Mouse (Mus musculus) small intestine, adult 2 months (tissue): Measurements from ENCODE around the gene Cenpm. TPM values are rescaled to one million over a fixed set of nuclear protein-coding genes. Genes with fewer than 3 reads are reported as not detected.

Experiments used
- H3K27ac ChIP-seq: fragments of 200-500 bp; 2 replicates; pipeline ENCODE4 v1.5.1; 2012; ENCODE audit warnings: low read depth, low read length, control low read depth, inconsistent platforms; ENCODE audit not compliant: insufficient read depth
- H3K27me3 ChIP-seq: fragments of 200-500 bp; 2 replicates; pipeline ENCODE4 v1.6.1; 2012; ENCODE audit warnings: mild to moderate bottlenecking, moderate library complexity, low read length, inconsistent platforms; ENCODE audit not compliant: control insufficient read depth, insufficient read depth
- H3K36me3 ChIP-seq: fragments of 200-500 bp; 2 replicates; pipeline ENCODE4 v1.6.1; 2012; ENCODE audit warnings: mild to moderate bottlenecking, low read length, control low read depth, inconsistent platforms; ENCODE audit not compliant: control insufficient read depth, insufficient read depth
- H3K4me1 ChIP-seq: fragments of 200-500 bp; 2 replicates; pipeline ENCODE4 v1.6.1; 2012; ENCODE audit warnings: low read length, inconsistent platforms, mixed read lengths; ENCODE audit not compliant: control insufficient read depth, insufficient read depth, insufficient read length
- H3K4me3 ChIP-seq: fragments of 200-500 bp; 2 replicates; pipeline ENCODE4 v1.5.1; 2012; ENCODE audit warnings: low read depth, mild to moderate bottlenecking, control low read depth, inconsistent platforms, low read length, moderate library complexity
- CTCF ChIP-seq: fragments of 200-500 bp; IDR thresholded peaks from 2 replicates; pipeline ENCODE4 v1.5.1; 2012; ENCODE audit warnings: low read depth, mild to moderate bottlenecking, control low read depth, inconsistent platforms, low read length, moderate library complexity, mixed read lengths; ENCODE audit not compliant: insufficient replicate concordance, insufficient read length; ENCODE audit errors: extremely low read depth
- POLR2A ChIP-seq: fragments of 200-500 bp; IDR thresholded peaks from 2 replicates; pipeline ENCODE4 v1.6.1; 2012; ENCODE audit warnings: low read depth, mild to moderate bottlenecking, control low read depth, inconsistent platforms, low read length, moderate library complexity
- WGBS: fragments of 180-500 bp; shearing (Covaris S2); methylation state at CpG from one replicate; pipeline ENCODE4 v1.1.7; 2018; 5-methylcytosine and 5-hydroxymethylcytosine counted together
- polyA plus RNA-seq: library from polyadenylated mRNA; depleted of rRNA; stranded (reverse); fragments of >200 nt; gene quantifications from 2 replicates; pipeline ENCODE4 v1.2.3, GENCODE M21; 2012

Cenpm gene
- polyA plus RNA-seq, 1 experiment, result 16.4 TPM

- TF ChIP-seq POLR2A (no peak), CTCF (no peak)
Measured at GRCm38 (mm10) chr15:82202086-82202485, 42.5 kb downstream of the Cenpm start.

DNA sequence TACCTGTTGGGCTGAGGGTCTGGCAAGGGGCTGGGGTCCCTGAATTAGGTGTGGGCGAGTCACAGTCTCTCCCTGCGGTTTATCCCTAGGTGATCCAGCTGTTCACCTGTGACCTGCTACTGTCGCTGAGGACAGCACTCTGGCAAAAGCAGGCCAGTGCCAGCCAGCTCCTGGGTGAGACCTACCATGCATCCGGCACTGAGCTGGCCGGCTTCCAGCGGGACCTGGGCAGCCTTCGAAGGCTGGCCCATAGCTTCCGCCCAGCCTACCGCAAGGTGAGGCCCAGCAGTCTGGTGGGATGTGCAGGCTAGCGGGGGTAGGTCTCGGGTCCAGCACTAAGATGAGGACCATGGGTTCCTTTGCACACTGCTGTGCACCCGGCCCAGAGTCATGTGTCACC lies 45.0 kb downstream of the Cenpm start:
- no peaks in the 10 kb centered on the region for H3K27me3 ChIP-seq
- H3K36me3 ChIP-seq, result peaks cover 88% of the 10 kb centered on the region
- TF ChIP-seq POLR2A (no peak), CTCF (no peak)
- no peak overlapping the region for H3K4me3 ChIP-seq
- H3K4me1 ChIP-seq, result no peaks in the 10 kb centered on the region
- 87% methylated on average over 12 of the region's 12 CpGs for WGBS
- H3K27ac ChIP-seq, result no peak overlapping the region

More at GRCm38 (mm10) chr15:82202086-82202485, 42.5 kb downstream of the Cenpm start:
- WGBS, result 86% methylated on average over 6 of the region's 6 CpGs
- Histone ChIP-seq H3K27me3 (no peaks in the 10 kb centered on the region), H3K4me1 (no peaks in the 10 kb centered on the region), H3K27ac (no peak overlapping the region), H3K36me3 (peaks cover 81% of the 10 kb centered on the region), H3K4me3 (no peak overlapping the region)

DNA sequence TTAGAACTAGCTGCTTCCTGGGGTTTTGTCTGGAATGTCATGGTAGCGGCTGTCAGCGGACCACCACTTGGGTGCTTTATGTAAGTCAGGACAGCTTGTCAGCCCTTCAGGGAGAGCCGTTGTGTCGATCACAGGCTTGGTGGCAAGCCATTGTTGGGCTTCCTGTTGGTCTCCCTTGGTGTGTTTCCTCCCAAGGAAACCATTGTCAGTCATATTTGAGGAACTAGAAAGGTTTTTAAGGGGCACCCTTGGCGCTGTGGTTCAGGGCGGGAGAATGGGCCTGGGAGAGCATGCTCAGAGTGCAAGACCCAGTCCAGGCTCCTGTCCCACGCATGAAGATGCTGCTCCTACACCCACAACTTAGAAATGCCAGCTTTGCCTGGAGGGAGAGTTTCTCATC lies 46.2 kb downstream of the Cenpm start:
- no peak overlapping the region for H3K27ac ChIP-seq
- H3K36me3 ChIP-seq, result peaks cover 90% of the 10 kb centered on the region
- no peaks in the 10 kb centered on the region for H3K27me3 ChIP-seq
- 75% methylated on average over 7 of the region's 7 CpGs for WGBS
- H3K4me1 ChIP-seq, result no peaks in the 10 kb centered on the region
- H3K4me3 ChIP-seq, result no peak overlapping the region
- TF ChIP-seq POLR2A, result no peak
- no peak for TF ChIP-seq CTCF

GRCm38 (mm10) chr15:82197937-82198336 lies 46.6 kb downstream of the Cenpm start:
- no peaks in the 10 kb centered on the region for H3K4me1 ChIP-seq
- no peak overlapping the region for H3K4me3 ChIP-seq
- peaks cover 90% of the 10 kb centered on the region for H3K36me3 ChIP-seq
- no peak overlapping the region for H3K27ac ChIP-seq
- no peaks in the 10 kb centered on the region for H3K27me3 ChIP-seq
- TF ChIP-seq POLR2A, result no peak
- no peak for TF ChIP-seq CTCF
- WGBS, result 90% methylated on average over 11 of the region's 11 CpGs

DNA sequence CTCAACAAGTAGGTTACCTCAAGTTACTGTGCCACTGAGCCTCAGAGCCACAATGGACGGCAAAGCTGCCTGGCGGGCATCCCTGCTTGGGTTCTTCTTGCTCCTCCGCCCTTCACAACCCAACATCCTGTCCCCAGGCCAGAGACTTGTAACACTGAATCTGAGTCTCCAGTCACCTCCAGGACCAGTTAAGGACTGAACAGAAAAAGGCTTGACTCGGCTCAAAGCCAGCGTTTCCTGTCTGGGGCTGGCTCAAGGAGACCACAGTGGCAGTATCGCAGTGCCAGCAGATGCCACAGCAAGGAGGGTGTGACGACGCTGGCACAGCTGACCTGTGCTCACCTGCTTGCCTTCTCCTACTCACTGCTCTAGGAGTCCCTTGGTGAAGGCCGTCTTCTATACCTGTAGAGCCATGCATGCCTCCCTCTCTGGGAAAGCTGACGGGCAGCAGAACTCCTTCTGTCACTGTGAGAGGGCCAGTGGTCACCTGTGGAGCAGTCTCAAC lies 47.2 kb downstream of the Cenpm start:
- no peaks in the 10 kb centered on the region for H3K4me1 ChIP-seq
- WGBS, result 90% methylated on average over 10 of the region's 10 CpGs
- H3K27ac ChIP-seq, result no peak overlapping the region
- peaks cover 89% of the 10 kb centered on the region for H3K36me3 ChIP-seq
- H3K27me3 ChIP-seq, result no peaks in the 10 kb centered on the region
- H3K4me3 ChIP-seq, result no peak overlapping the region
- TF ChIP-seq CTCF (no peak), POLR2A (no peak)

DNA sequence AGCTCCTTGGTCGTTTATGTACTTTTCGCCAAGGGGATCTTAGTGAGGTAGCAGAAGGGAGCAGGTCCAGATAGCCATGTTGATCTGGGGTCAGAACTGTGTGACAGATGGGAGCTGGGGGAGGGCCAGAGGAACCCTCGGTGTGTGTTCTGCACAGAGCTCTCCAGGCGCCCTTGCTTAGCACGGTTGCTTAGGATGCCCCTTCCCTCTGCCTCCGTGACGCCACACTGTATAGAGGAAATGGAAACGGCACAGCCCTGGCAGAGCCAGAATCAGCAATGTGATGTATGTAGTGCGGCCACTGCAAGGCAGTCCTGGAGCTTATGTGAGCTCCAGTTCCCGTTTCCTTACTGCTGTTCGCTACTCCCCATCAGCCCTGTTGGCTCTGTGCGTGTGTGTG lies 48.2 kb downstream of the Cenpm start:
- Histone ChIP-seq H3K27me3 (no peaks in the 10 kb centered on the region), H3K4me1 (no peaks in the 10 kb centered on the region), H3K36me3 (peaks cover 90% of the 10 kb centered on the region), H3K27ac (no peak overlapping the region), H3K4me3 (no peak overlapping the region)
- no peak for TF ChIP-seq POLR2A
- TF ChIP-seq CTCF, result no peak
- WGBS, result 83% methylated on average over 12 of the region's 12 CpGs

GRCm38 (mm10) chr15:82192617-82193016 lies 51.9 kb downstream of the Cenpm start:
- H3K36me3 ChIP-seq, result peaks cover 80% of the 10 kb centered on the region
- WGBS, result 87% methylated on average over 8 of the region's 8 CpGs
- TF ChIP-seq POLR2A (no peak), CTCF (no peak)

More at GRCm38 (mm10) chr15:82192617-82193016, 51.9 kb downstream of the Cenpm start:
- Histone ChIP-seq H3K27ac (no peak overlapping the region), H3K27me3 (no peaks in the 10 kb centered on the region), H3K4me3 (no peak overlapping the region), H3K4me1 (no peaks in the 10 kb centered on the region)
